Mouse (Mus musculus): ENCODE measurements around the gene Pef1. TPM values are rescaled to one million over a fixed set of nuclear protein-coding genes. Genes with fewer than 3 reads are reported as not detected.
A peak's percentile ranks its signal among the peaks of the same experiment; 100 is the strongest.

The Pef1 gene
- polyA plus RNA-seq, 1 experiment from 2014 or later: 71.4 TPM

DNA sequence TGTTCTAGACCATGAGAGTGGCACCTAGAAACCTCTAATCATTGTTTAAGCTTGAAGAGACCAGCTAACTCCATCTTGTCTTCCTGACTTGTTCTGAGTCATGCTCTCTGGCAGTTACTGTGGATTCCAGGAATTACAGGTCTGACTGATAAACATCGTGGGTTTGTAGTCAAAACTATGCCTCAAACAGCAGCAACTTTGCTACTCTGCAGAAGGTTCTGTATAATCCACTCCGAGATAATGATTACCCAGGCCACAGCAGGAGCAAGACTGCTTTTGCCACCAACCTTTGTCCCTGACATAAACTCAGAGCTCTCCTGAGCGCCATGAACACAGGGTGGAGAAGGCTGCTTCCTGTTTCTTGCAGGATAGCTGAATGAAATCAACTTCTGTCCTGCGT lies 2.2 kb downstream of the Pef1 start:
- Histone ChIP-seq H3K4me1 (peaks cover 23% of the 10 kb centered on the region), H3K9me3 (replicated peaks) (peaks cover 2% of the 10 kb centered on the region; the same call in 1 of the 2 replicates), H3K27ac (no peak overlapping the region), H3K27me3 (ENCODE audit: low read depth, poor library complexity, severe bottlenecking) (peaks cover 4% of the 10 kb centered on the region; the same call in 1 of the 2 replicates), H3K4me3 (no peak overlapping the region), H3K36me3 (no peaks in the 10 kb centered on the region)
- DNase-seq (ENCODE audit: low spot score): no peak
- 83% methylated on average over 4 of the region's 4 CpGs for WGBS

DNA sequence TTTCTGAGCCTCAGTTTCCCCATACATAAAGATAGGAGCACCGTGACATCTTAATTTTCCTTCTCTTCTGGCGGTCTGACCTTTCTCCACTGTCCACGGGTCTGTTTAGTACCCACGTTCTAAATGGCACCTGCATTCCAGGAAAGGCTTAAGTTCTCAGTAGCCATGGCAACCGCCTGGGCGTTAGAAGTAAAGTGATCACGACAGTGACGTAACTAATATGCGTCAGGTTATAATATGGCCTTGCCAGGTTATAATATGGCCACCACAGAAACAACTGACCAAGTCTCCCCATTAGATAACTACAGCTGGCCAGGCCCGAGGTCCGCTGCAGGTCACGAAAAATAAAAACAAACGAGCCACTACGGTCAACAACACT lies 4.7 kb downstream of the Pef1 start:
- DNase-seq (ENCODE audit: low spot score): no peak
- H3K27me3 ChIP-seq (ENCODE audit: low read depth, poor library complexity, severe bottlenecking): 0 out of 2 replicates have a peak, but pooled peaks cover 3% of the 10 kb centered on the region
- H3K27ac ChIP-seq: peak overlapping the region; percentile 84
- H3K4me1 ChIP-seq: peaks cover 18% of the 10 kb centered on the region
- no peaks in the 10 kb centered on the region for H3K36me3 ChIP-seq
- peak overlapping the region; percentile 85 for H3K4me3 ChIP-seq
- 13% methylated on average over 14 of the region's 14 CpGs for WGBS
- peaks cover 2% of the 10 kb centered on the region; the same call in 1 of the 2 replicates for H3K9me3 ChIP-seq (replicated peaks)

- H3K4me3 ChIP-seq: peak overlapping the region; percentile 85
- peaks cover 2% of the 10 kb centered on the region; the same call in 1 of the 2 replicates for H3K9me3 ChIP-seq (replicated peaks)
- peaks cover 18% of the 10 kb centered on the region for H3K4me1 ChIP-seq
- WGBS: 2% methylated on average over 39 of the region's 39 CpGs
- H3K27ac ChIP-seq: peak overlapping the region; percentile 84
- peak; percentile 99 for DNase-seq (ENCODE audit: low spot score)
- no peaks in the 10 kb centered on the region for H3K36me3 ChIP-seq
- no peaks in the 10 kb centered on the region for H3K27me3 ChIP-seq (ENCODE audit: low read depth, poor library complexity, severe bottlenecking)
Measured at GRCm38 (mm10) chr4:130107444-130108131, 5.2 kb downstream of the Pef1 start.

DNA sequence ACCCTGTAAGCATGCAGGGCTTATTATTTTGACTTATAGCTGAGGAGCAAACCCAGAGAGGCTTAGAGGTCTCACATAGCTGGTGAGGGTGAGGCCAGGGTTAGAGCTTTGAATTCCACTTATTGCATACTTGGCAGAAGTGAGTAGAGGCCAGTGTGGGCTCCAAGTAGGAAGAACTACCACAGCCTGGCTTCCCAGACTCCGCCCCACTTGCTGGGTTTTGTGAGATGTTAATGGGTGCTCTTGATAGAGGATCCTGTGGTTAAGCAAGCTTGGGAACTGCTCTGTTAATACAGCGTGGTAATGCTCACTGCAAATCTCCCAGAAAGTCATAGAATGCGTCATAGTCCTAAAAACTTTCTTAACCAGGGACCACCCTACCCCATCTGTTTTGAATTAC lies 6.6 kb downstream of the Pef1 start:
- 74% methylated on average over 3 of the region's 3 CpGs for WGBS
- Histone ChIP-seq H3K9me3 (replicated peaks) (no peaks in the 10 kb centered on the region), H3K27ac (no peak overlapping the region), H3K36me3 (peaks cover 5% of the 10 kb centered on the region; the same call in 1 of the 2 replicates), H3K4me3 (peak overlapping the region; percentile 85), H3K4me1 (peaks cover 18% of the 10 kb centered on the region), H3K27me3 (ENCODE audit: low read depth, poor library complexity, severe bottlenecking) (no peaks in the 10 kb centered on the region)
- DNase-seq (ENCODE audit: low spot score): no peak

GRCm38 (mm10) chr4:130109666-130110065 lies 7.3 kb downstream of the Pef1 start:
- Histone ChIP-seq H3K27ac (no peak overlapping the region), H3K4me3 (no peak overlapping the region), H3K4me1 (peaks cover 18% of the 10 kb centered on the region), H3K36me3 (peaks cover 8% of the 10 kb centered on the region; the same call in 1 of the 2 replicates), H3K9me3 (replicated peaks) (no peaks in the 10 kb centered on the region), H3K27me3 (ENCODE audit: low read depth, poor library complexity, severe bottlenecking) (no peaks in the 10 kb centered on the region)
- 93% methylated on average over 9 of the region's 9 CpGs for WGBS
- no peak for DNase-seq (ENCODE audit: low spot score)

DNA sequence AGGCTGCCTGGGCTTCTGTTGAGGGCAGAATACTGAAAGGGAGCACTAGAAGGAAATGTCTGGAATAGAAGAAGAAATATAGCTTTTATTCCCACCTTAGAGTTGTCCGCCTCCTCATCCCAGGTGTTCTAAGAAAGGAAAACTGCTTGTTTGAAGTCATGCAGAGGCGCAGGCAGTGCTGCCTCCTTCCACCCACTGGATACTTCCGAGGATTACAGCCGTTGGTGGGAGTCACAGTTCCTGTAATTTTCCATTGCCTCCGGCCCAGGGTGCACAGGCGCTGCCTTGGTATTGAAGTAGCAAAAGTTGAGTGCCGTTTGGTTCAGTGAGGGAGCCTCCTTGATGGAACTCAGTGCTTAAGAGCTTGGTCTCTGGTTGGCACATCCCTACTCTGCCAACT lies 7.7 kb downstream of the Pef1 start:
- peaks cover 18% of the 10 kb centered on the region for H3K4me1 ChIP-seq
- 84% methylated on average over 7 of the region's 7 CpGs for WGBS
- H3K36me3 ChIP-seq: peaks cover 11% of the 10 kb centered on the region
- no peaks in the 10 kb centered on the region for H3K9me3 ChIP-seq (replicated peaks)
- no peak overlapping the region for H3K4me3 ChIP-seq
- no peak for DNase-seq (ENCODE audit: low spot score)
- H3K27me3 ChIP-seq (ENCODE audit: low read depth, poor library complexity, severe bottlenecking): no peaks in the 10 kb centered on the region
- no peak overlapping the region for H3K27ac ChIP-seq

- no peak for DNase-seq (ENCODE audit: low spot score)
- H3K9me3 ChIP-seq (replicated peaks): no peaks in the 10 kb centered on the region
- peaks cover 18% of the 10 kb centered on the region for H3K4me1 ChIP-seq
- no peaks in the 10 kb centered on the region for H3K27me3 ChIP-seq (ENCODE audit: low read depth, poor library complexity, severe bottlenecking)
- WGBS: 89% methylated on average over 7 of the region's 7 CpGs
- H3K36me3 ChIP-seq: peaks cover 17% of the 10 kb centered on the region
- H3K4me3 ChIP-seq: no peak overlapping the region
- no peak overlapping the region for H3K27ac ChIP-seq
Measured at GRCm38 (mm10) chr4:130112299-130112698, 9.9 kb downstream of the Pef1 start.

DNA sequence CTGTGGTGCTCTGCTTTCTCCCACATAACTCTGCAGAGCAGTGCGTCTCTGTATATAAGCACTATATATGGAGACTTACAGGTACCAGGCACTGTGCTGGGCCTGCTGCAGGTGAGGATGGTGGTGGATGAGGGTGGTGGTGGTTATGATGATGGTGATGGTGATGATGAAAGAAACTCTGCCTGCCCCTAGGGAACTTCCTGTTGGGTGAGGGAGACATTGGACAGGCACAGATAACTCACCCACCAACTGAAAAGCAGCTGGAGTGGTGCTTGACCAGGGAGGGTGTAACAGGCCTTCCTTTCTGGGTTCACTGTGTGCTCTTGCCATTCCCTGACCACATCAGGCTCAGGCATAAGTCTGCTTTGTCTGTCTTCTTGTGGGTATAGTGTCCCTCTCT lies 10.4 kb downstream of the Pef1 start:
- H3K4me3 ChIP-seq: no peak overlapping the region
- no peaks in the 10 kb centered on the region for H3K9me3 ChIP-seq (replicated peaks)
- WGBS: 91% methylated on average over 1 of the region's 1 CpGs
- H3K27me3 ChIP-seq (ENCODE audit: low read depth, poor library complexity, severe bottlenecking): no peaks in the 10 kb centered on the region
- DNase-seq (ENCODE audit: low spot score): no peak
- peaks cover 19% of the 10 kb centered on the region for H3K36me3 ChIP-seq
- no peak overlapping the region for H3K27ac ChIP-seq
- peaks cover 18% of the 10 kb centered on the region for H3K4me1 ChIP-seq

GRCm38 (mm10) chr4:130120752-130121151 lies 18.4 kb downstream of the Pef1 start:
- Histone ChIP-seq H3K4me3 (no peak overlapping the region), H3K27ac (no peak overlapping the region), H3K27me3 (ENCODE audit: low read depth, poor library complexity, severe bottlenecking) (no peaks in the 10 kb centered on the region), H3K9me3 (replicated peaks) (no peaks in the 10 kb centered on the region), H3K36me3 (peaks cover 56% of the 10 kb centered on the region), H3K4me1 (peaks cover 6% of the 10 kb centered on the region)
- 84% methylated on average over 4 of the region's 4 CpGs for WGBS
- no peak for DNase-seq (ENCODE audit: low spot score)

- DNase-seq (ENCODE audit: low spot score): no peak
- Histone ChIP-seq H3K4me1 (peaks cover 13% of the 10 kb centered on the region), H3K27ac (no peak overlapping the region), H3K9me3 (replicated peaks) (no peaks in the 10 kb centered on the region), H3K4me3 (no peak overlapping the region), H3K27me3 (ENCODE audit: low read depth, poor library complexity, severe bottlenecking) (no peaks in the 10 kb centered on the region), H3K36me3 (peaks cover 63% of the 10 kb centered on the region)
- WGBS: 83% methylated on average over 8 of the region's 8 CpGs
Measured at GRCm38 (mm10) chr4:130121560-130121959, 19.2 kb downstream of the Pef1 start.

- H3K36me3 ChIP-seq: peaks cover 74% of the 10 kb centered on the region
- no peak overlapping the region for H3K27ac ChIP-seq
- no peak overlapping the region for H3K4me3 ChIP-seq
- H3K4me1 ChIP-seq: peaks cover 19% of the 10 kb centered on the region
- no peaks in the 10 kb centered on the region for H3K27me3 ChIP-seq (ENCODE audit: low read depth, poor library complexity, severe bottlenecking)
- DNase-seq (ENCODE audit: low spot score): no peak
- WGBS: 80% methylated on average over 5 of the region's 5 CpGs
- H3K9me3 ChIP-seq (replicated peaks): no peaks in the 10 kb centered on the region
Measured at GRCm38 (mm10) chr4:130123020-130123419, 20.7 kb downstream of the Pef1 start.

- no peak for DNase-seq (ENCODE audit: low spot score)
- WGBS: 91% methylated on average over 4 of the region's 4 CpGs
- Histone ChIP-seq H3K36me3 (peaks cover 80% of the 10 kb centered on the region), H3K27me3 (ENCODE audit: low read depth, poor library complexity, severe bottlenecking) (no peaks in the 10 kb centered on the region), H3K9me3 (replicated peaks) (no peaks in the 10 kb centered on the region), H3K4me1 (peaks cover 19% of the 10 kb centered on the region), H3K27ac (no peak overlapping the region), H3K4me3 (no peak overlapping the region)
Measured at GRCm38 (mm10) chr4:130124110-130124509, 21.8 kb downstream of the Pef1 start.

DNA sequence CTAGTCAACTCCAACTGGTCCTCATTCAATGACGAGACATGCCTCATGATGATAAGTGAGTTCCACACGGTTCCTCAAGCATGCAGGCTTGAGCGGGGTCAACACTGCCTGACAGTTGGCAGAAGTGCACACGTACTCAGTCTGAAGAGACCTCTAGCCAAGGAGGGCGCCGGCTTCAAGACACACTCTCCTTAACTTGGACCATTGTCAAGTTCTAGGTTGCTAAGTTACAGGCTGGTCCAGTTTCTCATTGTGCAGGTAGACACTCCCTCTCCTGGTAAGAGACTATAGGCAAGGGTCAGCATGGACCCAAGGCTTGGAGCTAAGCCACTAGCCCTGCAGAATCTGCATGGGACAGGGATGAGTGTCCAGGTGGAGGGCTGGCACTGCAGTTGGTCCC lies 22.8 kb downstream of the Pef1 start:
- WGBS: 95% methylated on average over 6 of the region's 6 CpGs
- no peaks in the 10 kb centered on the region for H3K9me3 ChIP-seq (replicated peaks)
- peaks cover 19% of the 10 kb centered on the region for H3K4me1 ChIP-seq

More for the DNA sequence above, 22.8 kb downstream of the Pef1 start:
- Histone ChIP-seq H3K27ac (no peak overlapping the region), H3K27me3 (ENCODE audit: low read depth, poor library complexity, severe bottlenecking) (no peaks in the 10 kb centered on the region), H3K36me3 (peaks cover 80% of the 10 kb centered on the region), H3K4me3 (no peak overlapping the region)
- DNase-seq (ENCODE audit: low spot score): no peak
